Mouse (Mus musculus) liver, postnatal 0 days (tissue): Measurements from ENCODE around the gene Ckap4. TPM values are rescaled to one million over a fixed set of nuclear protein-coding genes. Genes with fewer than 3 reads are reported as not detected.

Experiments
- ATAC-seq: fragments of 200-750 bp; cut with Nextera tagmentation; 2 replicates; pipeline ENCODE4 v1.8.0; 2017; ENCODE audit warnings: mild to moderate bottlenecking, moderate library complexity
- DNase-seq: peaks from one replicate; pipeline ENCODE4 v3.0.0-alpha.2; 2016
- H3K27ac ChIP-seq: fragments of 300-500 bp; sonication (generic); 2 replicates; pipeline ENCODE4 v1.5.1; 2014; ENCODE audit warnings: antibody characterized with exemption, moderate library complexity, mild to moderate bottlenecking, low read depth
- H3K27me3 ChIP-seq: fragments of 300-500 bp; sonication (generic); 2 replicates; pipeline ENCODE4 v1.6.1; 2014; ENCODE audit warnings: low read length, control low read depth, mixed read lengths; ENCODE audit not compliant: insufficient read depth
- H3K36me3 ChIP-seq: fragments of 300-500 bp; sonication (generic); replicated peaks from 2 replicates; pipeline ENCODE4 v1.6.1; 2014; ENCODE audit warnings: mild to moderate bottlenecking, control low read depth, low read length, moderate library complexity, mixed read lengths; ENCODE audit not compliant: insufficient read depth
- H3K4me1 ChIP-seq: fragments of 300-500 bp; sonication (generic); 2 replicates; pipeline ENCODE4 v1.6.1; 2014; ENCODE audit warnings: antibody characterized with exemption, mild to moderate bottlenecking, control low read depth; ENCODE audit not compliant: insufficient read depth
- H3K4me2 ChIP-seq: fragments of 300-500 bp; sonication (generic); 2 replicates; pipeline ENCODE4 v1.6.1; 2014; ENCODE audit warnings: low read depth, mild to moderate bottlenecking, low read length, moderate library complexity, mixed read lengths
- H3K4me3 ChIP-seq: fragments of 300-500 bp; sonication (generic); 2 replicates; pipeline ENCODE4 v1.5.1; 2014; ENCODE audit warnings: low read depth, low read length
- H3K9ac ChIP-seq: fragments of 300-500 bp; sonication (generic); replicated peaks from 2 replicates; pipeline ENCODE4 v1.6.1; 2014; ENCODE audit warnings: mild to moderate bottlenecking, moderate library complexity
- H3K9me3 ChIP-seq: fragments of 300-500 bp; sonication (generic); 2 replicates; pipeline ENCODE4 v1.6.1; 2016; ENCODE audit warnings: mild to moderate bottlenecking, control low read depth, low read length, mixed read lengths
- CTCF ChIP-seq: sonication (generic); IDR thresholded peaks from 2 replicates; pipeline ENCODE4 v1.5.1; 2016; ENCODE audit warnings: antibody characterized with exemption, low read depth
- EP300 ChIP-seq: IDR thresholded peaks from 2 replicates; pipeline ENCODE4 v1.6.1; 2016; ENCODE audit warnings: antibody characterized with exemption, low read depth, mild to moderate bottlenecking
- WGBS: fragments of 180-500 bp; shearing (Covaris S2); extraction: QIAGEN DNeasy Blood & Tissue Kit; methylation state at CpG from one replicate; pipeline ENCODE4 v1.1.7; 2014; ENCODE audit not compliant: insufficient replicate concordance; 5-methylcytosine and 5-hydroxymethylcytosine counted together
- polyA plus RNA-seq: library from polyadenylated mRNA; unstranded; fragments of >200 nt; fragmentation: Nextera tagmentation; extraction: Ambion mirVana; gene quantifications from 2 replicates; pipeline ENCODE4 v1.2.1, GENCODE M21; 2015

Gene Ckap4
- polyA plus RNA-seq, 1 experiment from 2014 or later: 10.3 TPM

- H3K9me3 ChIP-seq: no peaks in the 10 kb centered on the region
- no peaks in the 10 kb centered on the region for H3K36me3 ChIP-seq
- no peak overlapping the region for H3K4me3 ChIP-seq
- no peak overlapping the region for H3K4me2 ChIP-seq
- no peaks in the 10 kb centered on the region for H3K27me3 ChIP-seq
- H3K4me1 ChIP-seq: peaks cover 10% of the 10 kb centered on the region
- ATAC-seq (no peak), DNase-seq (no peak)
- H3K27ac ChIP-seq: no peak overlapping the region
- 48% methylated on average over 11 of the region's 11 CpGs for WGBS
- no peak overlapping the region for H3K9ac ChIP-seq
- TF ChIP-seq CTCF (peak; percentile 39), EP300 (peak; percentile 73)
Measured at GRCm38 (mm10) chr10:84542802-84543658, 9.2 kb upstream of the Ckap4 start.

GRCm38 (mm10) chr10:84539651-84540050 lies 5.8 kb upstream of the Ckap4 start:
- H3K4me1 ChIP-seq: peaks cover 13% of the 10 kb centered on the region
- no peak overlapping the region for H3K9ac ChIP-seq
- ATAC-seq (no peak), DNase-seq (no peak)
- no peaks in the 10 kb centered on the region for H3K36me3 ChIP-seq
- H3K4me3 ChIP-seq: no peak overlapping the region
- peaks cover 5% of the 10 kb centered on the region for H3K27me3 ChIP-seq
- no peaks in the 10 kb centered on the region for H3K9me3 ChIP-seq
- TF ChIP-seq CTCF (no peak), EP300 (no peak)
- WGBS: 86% methylated on average over 6 of the region's 6 CpGs
- H3K27ac ChIP-seq: no peak overlapping the region
- no peak overlapping the region for H3K4me2 ChIP-seq

- H3K27me3 ChIP-seq: peaks cover 25% of the 10 kb centered on the region
- TF ChIP-seq EP300: no peak
- no peak for TF ChIP-seq CTCF
Measured at GRCm38 (mm10) chr10:84535859-84536258, 2.0 kb upstream of the Ckap4 start.

GRCm38 (mm10) chr10:84535458-84535857 lies 1.6 kb upstream of the Ckap4 start:
- ATAC-seq: no peak
- WGBS: 58% methylated on average over 5 of the region's 5 CpGs
- H3K4me3 ChIP-seq: no peak overlapping the region

More at GRCm38 (mm10) chr10:84535859-84536258, 2.0 kb upstream of the Ckap4 start:
- Histone ChIP-seq H3K4me3 (no peak overlapping the region), H3K4me2 (0 out of 2 replicates have a peak overlapping the region, but pooled peaks have one; percentile 4), H3K36me3 (no peaks in the 10 kb centered on the region), H3K4me1 (0 out of 2 replicates have a peak, but pooled peaks cover 9% of the 10 kb centered on the region), H3K9me3 (no peaks in the 10 kb centered on the region), H3K9ac (no peak overlapping the region), H3K27ac (no peak overlapping the region)
- ATAC-seq (no peak), DNase-seq (no peak)
- 41% methylated on average over 4 of the region's 4 CpGs for WGBS

DNA sequence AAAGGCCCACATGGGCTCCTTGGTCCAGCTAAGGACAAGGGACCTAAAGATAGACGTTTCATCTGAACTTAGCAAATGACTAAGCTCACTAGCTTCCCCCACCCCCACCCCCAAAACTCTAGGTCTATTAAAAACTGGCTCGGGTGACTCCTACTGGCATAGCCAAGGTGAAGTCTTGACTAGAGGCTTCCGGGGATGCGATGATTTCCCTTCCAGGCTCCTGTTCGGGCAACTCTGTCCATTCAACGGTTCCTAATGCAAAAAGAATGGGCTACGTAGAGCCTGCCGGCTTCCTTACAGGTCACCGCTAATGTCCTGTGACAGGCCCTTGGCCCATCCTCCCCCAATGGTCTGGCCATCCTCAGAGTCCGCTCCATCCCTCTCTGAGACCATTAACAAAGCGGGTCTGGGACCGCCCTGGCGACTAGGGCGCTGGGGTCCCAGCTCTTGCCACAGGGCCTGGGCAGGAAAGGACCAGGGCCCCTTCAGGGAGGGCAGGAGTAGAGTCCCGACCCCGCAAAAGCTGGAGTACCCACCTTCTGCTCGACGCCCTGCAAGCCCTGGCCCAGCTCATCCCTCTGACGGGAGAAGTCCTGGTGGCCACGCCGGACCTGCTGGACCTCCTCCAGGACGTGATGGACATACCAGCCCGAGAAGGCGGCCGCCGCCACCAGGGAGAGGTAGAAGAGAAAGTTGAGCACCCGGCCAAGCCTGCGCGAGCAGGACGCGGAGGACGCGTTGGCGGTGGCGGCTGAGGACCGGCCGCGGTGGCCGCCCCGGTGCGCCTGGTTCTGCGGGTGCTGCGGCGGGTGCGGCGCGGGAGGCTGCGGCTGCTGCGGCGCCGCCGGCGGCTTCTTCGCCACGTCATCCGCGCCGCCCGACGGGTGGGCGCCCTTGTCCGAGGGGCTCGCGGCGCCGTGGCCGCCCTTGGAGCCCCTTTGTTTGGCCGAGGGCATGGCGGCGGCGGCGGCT lies 665 bp downstream of the Ckap4 start:
- Histone ChIP-seq H3K9ac (peak overlapping the region; percentile 70), H3K9me3 (no peaks in the 10 kb centered on the region), H3K4me1 (0 out of 2 replicates have a peak, but pooled peaks cover 9% of the 10 kb centered on the region), H3K36me3 (peaks cover 2% of the 10 kb centered on the region; the same call in 1 of the 2 replicates), H3K27me3 (peaks cover 25% of the 10 kb centered on the region), H3K4me2 (peak overlapping the region; percentile 93), H3K4me3 (peak overlapping the region; percentile 63), H3K27ac (peak overlapping the region; percentile 69)
- ATAC-seq (peak; percentile 35), DNase-seq (peak; percentile 47)
- no peak for TF ChIP-seq EP300
- TF ChIP-seq CTCF: no peak
- 6% methylated on average over 46 of the region's 72 CpGs for WGBS

More at GRCm38 (mm10) chr10:84535458-84535857, 1.6 kb upstream of the Ckap4 start:
- no peak for DNase-seq
- Histone ChIP-seq H3K27me3 (peaks cover 25% of the 10 kb centered on the region), H3K9me3 (no peaks in the 10 kb centered on the region), H3K4me1 (0 out of 2 replicates have a peak, but pooled peaks cover 9% of the 10 kb centered on the region), H3K36me3 (no peaks in the 10 kb centered on the region; the same call in 1 of the 2 replicates), H3K27ac (no peak overlapping the region), H3K9ac (no peak overlapping the region), H3K4me2 (0 out of 2 replicates have a peak overlapping the region, but pooled peaks have one; percentile 4)
- TF ChIP-seq EP300: no peak
- no peak for TF ChIP-seq CTCF
